Mouse (Mus musculus) lung, postnatal 0 days (tissue): ENCODE data around the gene Coq6.

Source experiments
- CTCF ChIP-seq: IDR thresholded peaks from 2 replicates; pipeline ENCODE4 v1.5.1; 2016; ENCODE audit warnings: antibody characterized with exemption, mild to moderate bottlenecking
- EP300 ChIP-seq: IDR thresholded peaks from 2 replicates; pipeline ENCODE4 v1.6.1; 2016; ENCODE audit warnings: antibody characterized with exemption, mild to moderate bottlenecking, control low read depth

DNA sequence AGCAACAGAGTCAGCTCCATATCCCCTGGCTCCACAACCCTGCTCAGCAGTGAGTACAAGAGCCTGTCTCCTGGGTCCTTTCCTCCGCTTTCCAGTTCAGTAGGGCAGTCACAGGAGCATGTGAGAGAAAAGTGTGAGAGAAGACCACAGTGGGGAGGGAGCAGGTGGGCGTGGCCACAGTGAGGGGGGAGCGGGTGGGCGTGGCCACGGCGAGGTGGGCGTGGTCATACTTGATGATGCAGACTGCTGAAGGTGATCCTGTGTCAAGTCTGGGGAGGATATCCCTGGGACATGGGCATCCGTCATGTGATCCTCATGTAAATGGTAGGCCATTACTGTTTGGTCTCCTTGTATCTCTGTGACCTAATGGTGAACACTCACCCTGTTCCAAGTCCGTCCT, 5.5 kb downstream of the Coq6 start:
- TF ChIP-seq CTCF, result no peak
- no peak for TF ChIP-seq EP300
